Mouse (Mus musculus): ENCODE measurements at regions not wholly inside any gene's neighbourhood (a gene's known extent, or its start where the extent isn't known, plus 50 kb on each side); places are given as distances from the start of the nearest gene placed in this dataset.

- Histone ChIP-seq H3K4me1 (peaks cover 25% of the 10 kb centered on the region), H3K4me3 (no peak overlapping the region), H3K27me3 (no peaks in the 10 kb centered on the region), H3K27ac (replicated peaks) (no peak overlapping the region), H3K9ac (replicated peaks) (no peak overlapping the region), H3K36me3 (no peaks in the 10 kb centered on the region), H3K9me3 (no peaks in the 10 kb centered on the region), H3K4me2 (replicated peaks) (no peak overlapping the region)
- WGBS: 84% methylated on average over 10 of the region's 10 CpGs
- ATAC-seq (replicated peaks): no peak
Measured at GRCm38 (mm10) chr9:50135939-50136635, 208.7 kb downstream of the Rpl10-ps3 start.

- WGBS: 31% methylated on average over 4 of the region's 4 CpGs
- no peak overlapping the region for H3K4me3 ChIP-seq
Measured at GRCm38 (mm10) chr9:50124241-50124640, 220.5 kb downstream of the Rpl10-ps3 start.

GRCm38 (mm10) chr9:50120820-50121599, 223.8 kb downstream of the Rpl10-ps3 start:
- Histone ChIP-seq H3K4me2 (replicated peaks) (no peak overlapping the region), H3K27me3 (no peaks in the 10 kb centered on the region), H3K9ac (replicated peaks) (no peak overlapping the region), H3K4me3 (no peak overlapping the region), H3K9me3 (no peaks in the 10 kb centered on the region), H3K4me1 (peaks cover 20% of the 10 kb centered on the region), H3K27ac (replicated peaks) (peak overlapping the region; percentile 80), H3K36me3 (no peaks in the 10 kb centered on the region)
- peak; percentile 64 for ATAC-seq (replicated peaks)
- WGBS: 54% methylated on average over 9 of the region's 9 CpGs

More at GRCm38 (mm10) chr9:50124241-50124640, 220.5 kb downstream of the Rpl10-ps3 start:
- Histone ChIP-seq H3K4me2 (replicated peaks) (no peak overlapping the region), H3K27ac (replicated peaks) (no peak overlapping the region), H3K36me3 (no peaks in the 10 kb centered on the region), H3K9me3 (no peaks in the 10 kb centered on the region), H3K27me3 (no peaks in the 10 kb centered on the region), H3K4me1 (peaks cover 20% of the 10 kb centered on the region), H3K9ac (replicated peaks) (no peak overlapping the region)
- no peak for ATAC-seq (replicated peaks)

- H3K9ac ChIP-seq (replicated peaks): no peak overlapping the region
- no peak overlapping the region for H3K4me2 ChIP-seq (replicated peaks)
- ATAC-seq (replicated peaks): no peak
- H3K9me3 ChIP-seq: no peaks in the 10 kb centered on the region
- H3K36me3 ChIP-seq: no peaks in the 10 kb centered on the region
- WGBS: 96% methylated on average over 5 of the region's 5 CpGs
- no peaks in the 10 kb centered on the region for H3K27me3 ChIP-seq
- no peak overlapping the region for H3K27ac ChIP-seq (replicated peaks)
- H3K4me3 ChIP-seq: no peak overlapping the region
- H3K4me1 ChIP-seq: peaks cover 20% of the 10 kb centered on the region
Measured at GRCm38 (mm10) chr9:50119412-50119811, 225.4 kb downstream of the Rpl10-ps3 start.

GRCm38 (mm10) chr9:50118578-50118977, 226.2 kb downstream of the Rpl10-ps3 start:
- ATAC-seq (replicated peaks): no peak
- no peak overlapping the region for H3K27ac ChIP-seq (replicated peaks)

GRCm38 (mm10) chr9:50106551-50106950, 238.2 kb downstream of the Rpl10-ps3 start:
- H3K27ac ChIP-seq (replicated peaks): no peak overlapping the region
- H3K4me1 ChIP-seq: peaks cover 10% of the 10 kb centered on the region
- no peak for ATAC-seq (replicated peaks)
- H3K4me3 ChIP-seq: no peak overlapping the region
- no peak overlapping the region for H3K4me2 ChIP-seq (replicated peaks)
- H3K9ac ChIP-seq (replicated peaks): no peak overlapping the region
- H3K36me3 ChIP-seq: no peaks in the 10 kb centered on the region
- H3K9me3 ChIP-seq: no peaks in the 10 kb centered on the region
- WGBS: 26% methylated on average over 4 of the region's 4 CpGs
- H3K27me3 ChIP-seq: no peaks in the 10 kb centered on the region

More at GRCm38 (mm10) chr9:50118578-50118977, 226.2 kb downstream of the Rpl10-ps3 start:
- WGBS: 79% methylated on average over 6 of the region's 6 CpGs
- Histone ChIP-seq H3K27me3 (no peaks in the 10 kb centered on the region), H3K9ac (replicated peaks) (no peak overlapping the region), H3K9me3 (no peaks in the 10 kb centered on the region), H3K4me1 (peaks cover 17% of the 10 kb centered on the region), H3K4me2 (replicated peaks) (no peak overlapping the region), H3K4me3 (no peak overlapping the region), H3K36me3 (no peaks in the 10 kb centered on the region)

GRCm38 (mm10) chr9:50102766-50103165, 242.0 kb downstream of the Rpl10-ps3 start:
- 3% methylated on average over 1 of the region's 1 CpGs for WGBS
- no peaks in the 10 kb centered on the region for H3K36me3 ChIP-seq
- no peak for ATAC-seq (replicated peaks)
- H3K27me3 ChIP-seq: no peaks in the 10 kb centered on the region
- H3K27ac ChIP-seq (replicated peaks): no peak overlapping the region
- peaks cover 10% of the 10 kb centered on the region for H3K4me1 ChIP-seq
- H3K9me3 ChIP-seq: no peaks in the 10 kb centered on the region
- no peak overlapping the region for H3K9ac ChIP-seq (replicated peaks)
- H3K4me2 ChIP-seq (replicated peaks): no peak overlapping the region
- no peak overlapping the region for H3K4me3 ChIP-seq

- no peak overlapping the region for H3K27ac ChIP-seq (replicated peaks)
- no peak overlapping the region for H3K4me3 ChIP-seq
- 79% methylated on average over 1 of the region's 1 CpGs for WGBS
- H3K9me3 ChIP-seq: no peaks in the 10 kb centered on the region
- no peak overlapping the region for H3K4me2 ChIP-seq (replicated peaks)
- no peaks in the 10 kb centered on the region for H3K27me3 ChIP-seq
- no peaks in the 10 kb centered on the region for H3K36me3 ChIP-seq
- no peak for ATAC-seq (replicated peaks)
- H3K9ac ChIP-seq (replicated peaks): no peak overlapping the region
- H3K4me1 ChIP-seq: no peaks in the 10 kb centered on the region
Measured at GRCm38 (mm10) chr9:50101061-50101460, 243.7 kb downstream of the Rpl10-ps3 start.

- H3K9ac ChIP-seq (replicated peaks): no peak overlapping the region
- 71% methylated on average over 8 of the region's 8 CpGs for WGBS
- H3K4me2 ChIP-seq (replicated peaks): no peak overlapping the region
- ATAC-seq (replicated peaks): no peak
- no peak overlapping the region for H3K27ac ChIP-seq (replicated peaks)
- H3K4me1 ChIP-seq: no peaks in the 10 kb centered on the region
- H3K9me3 ChIP-seq: no peaks in the 10 kb centered on the region
- no peaks in the 10 kb centered on the region for H3K27me3 ChIP-seq
- no peaks in the 10 kb centered on the region for H3K36me3 ChIP-seq
- no peak overlapping the region for H3K4me3 ChIP-seq
Measured at GRCm38 (mm10) chr9:50090968-50091367, 253.8 kb downstream of the Rpl10-ps3 start.

GRCm38 (mm10) chr9:50089916-50090315, 254.9 kb downstream of the Rpl10-ps3 start:
- Histone ChIP-seq H3K27me3 (no peaks in the 10 kb centered on the region), H3K4me1 (no peaks in the 10 kb centered on the region), H3K9ac (replicated peaks) (no peak overlapping the region), H3K27ac (replicated peaks) (no peak overlapping the region), H3K9me3 (no peaks in the 10 kb centered on the region), H3K4me2 (replicated peaks) (no peak overlapping the region), H3K4me3 (no peak overlapping the region), H3K36me3 (no peaks in the 10 kb centered on the region)
- WGBS: 80% methylated on average over 3 of the region's 3 CpGs
- ATAC-seq (replicated peaks): no peak

GRCm38 (mm10) chr9:50080205-50080604, 264.6 kb downstream of the Rpl10-ps3 start:
- H3K27ac ChIP-seq (replicated peaks): no peak overlapping the region
- peak; percentile 57; the same call in 1 of the 2 replicates for ATAC-seq (replicated peaks)
- no peak overlapping the region for H3K4me3 ChIP-seq

GRCm38 (mm10) chr9:50068576-50068975, 269.9 kb upstream of the Ncam1 start:
- H3K4me3 ChIP-seq: no peak overlapping the region
- H3K4me1 ChIP-seq: peaks cover 11% of the 10 kb centered on the region
- H3K9ac ChIP-seq (replicated peaks): no peak overlapping the region
- 60% methylated on average over 2 of the region's 2 CpGs for WGBS
- H3K9me3 ChIP-seq: no peaks in the 10 kb centered on the region
- H3K27ac ChIP-seq (replicated peaks): no peak overlapping the region
- no peaks in the 10 kb centered on the region for H3K36me3 ChIP-seq
- H3K27me3 ChIP-seq: no peaks in the 10 kb centered on the region
- no peak for ATAC-seq (replicated peaks)
- no peak overlapping the region for H3K4me2 ChIP-seq (replicated peaks)

More at GRCm38 (mm10) chr9:50080205-50080604, 264.6 kb downstream of the Rpl10-ps3 start:
- H3K9ac ChIP-seq (replicated peaks): no peak overlapping the region
- no peaks in the 10 kb centered on the region for H3K27me3 ChIP-seq
- no peaks in the 10 kb centered on the region for H3K4me1 ChIP-seq
- no peaks in the 10 kb centered on the region for H3K9me3 ChIP-seq
- 33% methylated on average over 3 of the region's 3 CpGs for WGBS
- no peaks in the 10 kb centered on the region for H3K36me3 ChIP-seq
- no peak overlapping the region for H3K4me2 ChIP-seq (replicated peaks)

Measured in forebrain, embryonic 15.5 days (tissue).